Mouse (Mus musculus): ENCODE measurements around the gene Akt3. TPM values are rescaled to one million over a fixed set of nuclear protein-coding genes. Genes with fewer than 3 reads are reported as not detected.

Akt3 gene
- polyA plus RNA-seq, 2 experiments: 7.2 to 14.5 TPM

DNA sequence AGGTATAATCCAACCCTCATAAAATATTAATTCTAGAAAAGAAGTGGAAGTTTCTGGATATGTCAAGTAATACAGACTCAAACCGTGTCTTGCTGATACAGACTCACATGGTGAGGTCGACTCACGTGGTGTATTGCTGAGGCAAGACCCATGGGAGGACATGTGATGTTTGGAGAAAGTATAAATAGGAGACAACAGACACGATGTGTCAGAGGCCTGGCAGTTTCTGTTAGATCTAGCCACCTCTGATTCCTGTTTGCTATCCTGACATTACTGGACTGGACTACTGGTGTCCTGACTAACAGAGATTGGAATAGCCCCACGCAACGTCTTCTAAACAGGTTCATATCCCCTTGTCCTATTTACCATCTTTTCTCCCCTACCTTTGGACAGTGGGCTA lies 118.4 kb downstream of the Akt3 start:
- Histone ChIP-seq H3K36me3 (ENCODE audit: control insufficient read depth, insufficient read depth, low read length) (no peaks in the 10 kb centered on the region), H3K4me1 (ENCODE audit: control insufficient read depth, insufficient read depth, low read length) (no peaks in the 10 kb centered on the region), H3K4me2 (replicated peaks; ENCODE audit: low read depth, low read length, severe bottlenecking) (no peak overlapping the region), H3K4me3 (replicated peaks; ENCODE audit: low read length) (no peak overlapping the region), H3K27me3 (ENCODE audit: control insufficient read depth, insufficient read depth, low read length) (no peaks in the 10 kb centered on the region), H3K9ac (ENCODE audit: low read depth, low read length, severe bottlenecking) (no peak overlapping the region), H3K9me3 (ENCODE audit: control insufficient read depth, low read length) (no peaks in the 10 kb centered on the region), H3K27ac (replicated peaks; ENCODE audit: low read depth, low read length) (no peak overlapping the region)
- DNase-seq (ENCODE audit: low spot score) (no peak), ATAC-seq (ENCODE audit: low FRiP score, low read depth) (no peak)
- WGBS: 85% methylated on average over 6 of the region's 6 CpGs
- TF ChIP-seq POLR2A (IDR thresholded peaks at IDR 0.05; ENCODE audit: borderline replicate concordance, extremely low read depth, insufficient read depth, insufficient read length): no peak

DNA sequence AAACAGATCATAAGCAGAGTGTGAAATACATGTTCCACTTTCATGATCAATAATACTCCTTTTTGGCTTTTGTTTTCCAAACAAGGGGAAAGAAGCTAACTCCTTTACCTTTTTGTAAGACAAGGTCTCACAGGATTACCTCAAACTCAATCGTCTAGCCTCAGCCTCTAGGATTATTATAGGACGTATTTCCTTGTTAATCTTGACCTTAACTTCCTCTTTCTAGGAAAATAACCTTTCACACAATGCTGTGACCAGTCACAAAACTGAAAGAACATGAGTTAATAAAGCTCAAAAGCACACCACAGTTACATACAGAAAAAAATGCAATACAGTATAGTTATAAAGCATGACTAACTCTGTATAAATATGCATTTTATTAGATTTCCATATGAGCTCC lies 126.5 kb downstream of the Akt3 start:
- no peak overlapping the region for H3K4me3 ChIP-seq (replicated peaks; ENCODE audit: low read length)
- TF ChIP-seq POLR2A (IDR thresholded peaks at IDR 0.05; ENCODE audit: borderline replicate concordance, extremely low read depth, insufficient read depth, insufficient read length): no peak
- no peaks in the 10 kb centered on the region for H3K27me3 ChIP-seq (ENCODE audit: control insufficient read depth, insufficient read depth, low read length)
- H3K9ac ChIP-seq (ENCODE audit: low read depth, low read length, severe bottlenecking): no peak overlapping the region
- H3K4me2 ChIP-seq (replicated peaks; ENCODE audit: low read depth, low read length, severe bottlenecking): no peak overlapping the region
- no peaks in the 10 kb centered on the region for H3K9me3 ChIP-seq (ENCODE audit: control insufficient read depth, low read length)
- WGBS: 61% methylated on average over 2 of the region's 2 CpGs
- no peaks in the 10 kb centered on the region for H3K36me3 ChIP-seq (ENCODE audit: control insufficient read depth, insufficient read depth, low read length)
- H3K4me1 ChIP-seq (ENCODE audit: control insufficient read depth, insufficient read depth, low read length): no peaks in the 10 kb centered on the region
- no peak for DNase-seq (ENCODE audit: low spot score)
- no peak for ATAC-seq (ENCODE audit: low FRiP score, low read depth)
- no peak overlapping the region for H3K27ac ChIP-seq (replicated peaks; ENCODE audit: low read depth, low read length)

- DNase-seq (ENCODE audit: low spot score) (no peak), ATAC-seq (ENCODE audit: low FRiP score, low read depth) (no peak)
- WGBS: 81% methylated on average over 8 of the region's 8 CpGs
- H3K27ac ChIP-seq (replicated peaks; ENCODE audit: low read depth, low read length): no peak overlapping the region
- H3K4me1 ChIP-seq (ENCODE audit: control insufficient read depth, insufficient read depth, low read length): no peaks in the 10 kb centered on the region
- no peak overlapping the region for H3K9ac ChIP-seq (ENCODE audit: low read depth, low read length, severe bottlenecking)
- no peaks in the 10 kb centered on the region for H3K27me3 ChIP-seq (ENCODE audit: control insufficient read depth, insufficient read depth, low read length)
- no peaks in the 10 kb centered on the region for H3K9me3 ChIP-seq (ENCODE audit: control insufficient read depth, low read length)
- H3K4me2 ChIP-seq (replicated peaks; ENCODE audit: low read depth, low read length, severe bottlenecking): no peak overlapping the region
- no peak overlapping the region for H3K4me3 ChIP-seq (replicated peaks; ENCODE audit: low read length)
- TF ChIP-seq POLR2A (IDR thresholded peaks at IDR 0.05; ENCODE audit: borderline replicate concordance, extremely low read depth, insufficient read depth, insufficient read length): no peak
- H3K36me3 ChIP-seq (ENCODE audit: control insufficient read depth, insufficient read depth, low read length): no peaks in the 10 kb centered on the region
Observed at GRCm38 (mm10) chr1:177126674-177127073, 131.3 kb downstream of the Akt3 start.

DNA sequence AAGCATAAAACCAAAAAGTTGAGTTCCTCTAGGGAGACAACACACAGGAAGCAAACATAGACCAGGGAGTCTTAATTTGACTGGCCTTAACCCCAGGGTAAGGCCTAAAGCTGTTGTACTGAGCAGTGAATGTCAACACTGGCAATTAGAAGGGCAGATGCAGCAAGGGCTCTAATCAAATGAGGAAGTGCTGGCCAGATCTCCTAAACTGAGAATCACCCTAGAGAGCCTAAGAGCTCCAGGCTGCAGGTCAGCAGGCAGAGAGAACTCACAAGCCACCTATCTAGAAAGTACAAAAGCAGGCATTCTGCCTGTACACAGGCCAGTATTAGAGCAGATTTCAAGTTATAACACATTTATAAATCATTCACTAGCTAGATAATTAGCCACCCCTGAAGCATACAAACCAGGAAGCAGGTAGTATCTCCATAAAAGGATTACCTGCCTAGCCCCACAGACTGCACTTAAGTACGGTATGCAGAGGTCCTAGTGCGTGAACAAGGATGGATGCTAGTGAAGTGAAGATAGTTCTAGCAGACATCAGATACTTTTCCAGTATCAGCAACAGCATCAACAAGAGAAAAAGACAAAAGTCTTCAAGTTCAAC lies 147.2 kb downstream of the Akt3 start:
- H3K27me3 ChIP-seq (ENCODE audit: control insufficient read depth, insufficient read depth, low read length): no peaks in the 10 kb centered on the region
- DNase-seq (ENCODE audit: low spot score) (no peak), ATAC-seq (ENCODE audit: low FRiP score, low read depth) (no peak)
- TF ChIP-seq POLR2A (IDR thresholded peaks at IDR 0.05; ENCODE audit: borderline replicate concordance, extremely low read depth, insufficient read depth, insufficient read length): no peak
- no peak overlapping the region for H3K4me2 ChIP-seq (replicated peaks; ENCODE audit: low read depth, low read length, severe bottlenecking)
- no peak overlapping the region for H3K4me3 ChIP-seq (replicated peaks; ENCODE audit: low read length)
- WGBS: 83% methylated on average over 2 of the region's 2 CpGs
- no peaks in the 10 kb centered on the region for H3K4me1 ChIP-seq (ENCODE audit: control insufficient read depth, insufficient read depth, low read length)
- no peak overlapping the region for H3K27ac ChIP-seq (replicated peaks; ENCODE audit: low read depth, low read length)
- H3K36me3 ChIP-seq (ENCODE audit: control insufficient read depth, insufficient read depth, low read length): no peaks in the 10 kb centered on the region; the same call in 1 of the 2 replicates
- H3K9ac ChIP-seq (ENCODE audit: low read depth, low read length, severe bottlenecking): no peak overlapping the region
- H3K9me3 ChIP-seq (ENCODE audit: control insufficient read depth, low read length): no peaks in the 10 kb centered on the region

- H3K27me3 ChIP-seq (ENCODE audit: control insufficient read depth, insufficient read depth, low read length): no peaks in the 10 kb centered on the region
- no peaks in the 10 kb centered on the region for H3K4me1 ChIP-seq (ENCODE audit: control insufficient read depth, insufficient read depth, low read length)
- no peaks in the 10 kb centered on the region for H3K9me3 ChIP-seq (ENCODE audit: control insufficient read depth, low read length)
- no peaks in the 10 kb centered on the region; the same call in 1 of the 2 replicates for H3K36me3 ChIP-seq (ENCODE audit: control insufficient read depth, insufficient read depth, low read length)
- H3K4me3 ChIP-seq (replicated peaks; ENCODE audit: low read length): no peak overlapping the region
- ATAC-seq (ENCODE audit: low FRiP score, low read depth) (no peak), DNase-seq (ENCODE audit: low spot score) (no peak)
- H3K4me2 ChIP-seq (replicated peaks; ENCODE audit: low read depth, low read length, severe bottlenecking): no peak overlapping the region
- no peak overlapping the region for H3K9ac ChIP-seq (ENCODE audit: low read depth, low read length, severe bottlenecking)
- H3K27ac ChIP-seq (replicated peaks; ENCODE audit: low read depth, low read length): no peak overlapping the region
- TF ChIP-seq POLR2A (IDR thresholded peaks at IDR 0.05; ENCODE audit: borderline replicate concordance, extremely low read depth, insufficient read depth, insufficient read length): no peak
- 92% methylated on average over 5 of the region's 5 CpGs for WGBS
Observed at GRCm38 (mm10) chr1:177090465-177090864, 167.5 kb downstream of the Akt3 start.
